Mouse (Mus musculus): ENCODE data around the gene Asb15. TPM values are rescaled to one million over a fixed set of nuclear protein-coding genes. Genes with fewer than 3 reads are reported as not detected.
A peak's percentile ranks its signal among the peaks of the same experiment; 100 is the strongest.

The Asb15 gene
- polyA plus RNA-seq, 1 experiment from 2014 or later: 0.23 TPM

GRCm38 (mm10) chr6:24599639-24600038, 71.7 kb downstream of the Asb15 start:
- no peak for ATAC-seq (ENCODE audit: low FRiP score, low TSS enrichment)
- H3K27ac ChIP-seq (ENCODE audit: low read depth, low read length): no peak overlapping the region
- H3K36me3 ChIP-seq (ENCODE audit: control insufficient read depth, insufficient read depth, low read length): no peaks in the 10 kb centered on the region
- WGBS: 90% methylated on average over 5 of the region's 5 CpGs
- no peaks in the 10 kb centered on the region for H3K4me1 ChIP-seq (ENCODE audit: control insufficient read depth, insufficient read depth, low read length)
- no peak overlapping the region for H3K9ac ChIP-seq (ENCODE audit: low read depth, low read length)
- H3K4me2 ChIP-seq (replicated peaks; ENCODE audit: low read depth, low read length): no peak overlapping the region
- no peaks in the 10 kb centered on the region for H3K27me3 ChIP-seq (ENCODE audit: control insufficient read depth, insufficient read depth, low read length)
- H3K4me3 ChIP-seq (ENCODE audit: low read length): no peak overlapping the region
- no peaks in the 10 kb centered on the region for H3K9me3 ChIP-seq (ENCODE audit: control insufficient read depth, low read length)

GRCm38 (mm10) chr6:24600134-24600533, 72.2 kb downstream of the Asb15 start:
- Histone ChIP-seq H3K4me3 (ENCODE audit: low read length) (no peak overlapping the region), H3K36me3 (ENCODE audit: control insufficient read depth, insufficient read depth, low read length) (no peaks in the 10 kb centered on the region), H3K4me1 (ENCODE audit: control insufficient read depth, insufficient read depth, low read length) (no peaks in the 10 kb centered on the region), H3K4me2 (replicated peaks; ENCODE audit: low read depth, low read length) (no peak overlapping the region), H3K27ac (ENCODE audit: low read depth, low read length) (no peak overlapping the region), H3K9ac (ENCODE audit: low read depth, low read length) (no peak overlapping the region), H3K9me3 (ENCODE audit: control insufficient read depth, low read length) (no peaks in the 10 kb centered on the region), H3K27me3 (ENCODE audit: control insufficient read depth, insufficient read depth, low read length) (no peaks in the 10 kb centered on the region)
- 86% methylated on average over 6 of the region's 6 CpGs for WGBS
- no peak for ATAC-seq (ENCODE audit: low FRiP score, low TSS enrichment)

- Histone ChIP-seq H3K27ac (ENCODE audit: low read depth, low read length) (no peak overlapping the region), H3K27me3 (ENCODE audit: control insufficient read depth, insufficient read depth, low read length) (no peaks in the 10 kb centered on the region), H3K36me3 (ENCODE audit: control insufficient read depth, insufficient read depth, low read length) (no peaks in the 10 kb centered on the region), H3K4me3 (ENCODE audit: low read length) (no peak overlapping the region), H3K4me1 (ENCODE audit: control insufficient read depth, insufficient read depth, low read length) (no peaks in the 10 kb centered on the region), H3K9me3 (ENCODE audit: control insufficient read depth, low read length) (no peaks in the 10 kb centered on the region), H3K4me2 (replicated peaks; ENCODE audit: low read depth, low read length) (no peak overlapping the region), H3K9ac (ENCODE audit: low read depth, low read length) (no peak overlapping the region)
- WGBS: 52% methylated on average over 4 of the region's 4 CpGs
- no peak for ATAC-seq (ENCODE audit: low FRiP score, low TSS enrichment)
These were observed 72.8 kb downstream of the Asb15 start for GRCm38 (mm10) chr6:24600726-24601125.

GRCm38 (mm10) chr6:24601668-24602067, 73.7 kb downstream of the Asb15 start:
- no peak overlapping the region for H3K9ac ChIP-seq (ENCODE audit: low read depth, low read length)
- no peaks in the 10 kb centered on the region for H3K9me3 ChIP-seq (ENCODE audit: control insufficient read depth, low read length)
- ATAC-seq (ENCODE audit: low FRiP score, low TSS enrichment): no peak
- H3K4me1 ChIP-seq (ENCODE audit: control insufficient read depth, insufficient read depth, low read length): no peaks in the 10 kb centered on the region
- 25% methylated on average over 1 of the region's 1 CpGs for WGBS
- no peak overlapping the region for H3K27ac ChIP-seq (ENCODE audit: low read depth, low read length)
- H3K36me3 ChIP-seq (ENCODE audit: control insufficient read depth, insufficient read depth, low read length): no peaks in the 10 kb centered on the region
- no peak overlapping the region for H3K4me2 ChIP-seq (replicated peaks; ENCODE audit: low read depth, low read length)
- H3K4me3 ChIP-seq (ENCODE audit: low read length): no peak overlapping the region
- no peaks in the 10 kb centered on the region for H3K27me3 ChIP-seq (ENCODE audit: control insufficient read depth, insufficient read depth, low read length)

- no peaks in the 10 kb centered on the region for H3K36me3 ChIP-seq (ENCODE audit: control insufficient read depth, insufficient read depth, low read length)
- no peak overlapping the region for H3K4me2 ChIP-seq (replicated peaks; ENCODE audit: low read depth, low read length)
- H3K4me3 ChIP-seq (ENCODE audit: low read length): no peak overlapping the region
- H3K27ac ChIP-seq (ENCODE audit: low read depth, low read length): no peak overlapping the region
- H3K27me3 ChIP-seq (ENCODE audit: control insufficient read depth, insufficient read depth, low read length): no peaks in the 10 kb centered on the region
- no peaks in the 10 kb centered on the region for H3K4me1 ChIP-seq (ENCODE audit: control insufficient read depth, insufficient read depth, low read length)
- ATAC-seq (ENCODE audit: low FRiP score, low TSS enrichment): no peak
- no peaks in the 10 kb centered on the region for H3K9me3 ChIP-seq (ENCODE audit: control insufficient read depth, low read length)
- 82% methylated on average over 3 of the region's 3 CpGs for WGBS
- H3K9ac ChIP-seq (ENCODE audit: low read depth, low read length): no peak overlapping the region
These were observed 74.4 kb downstream of the Asb15 start for GRCm38 (mm10) chr6:24602351-24602750.

GRCm38 (mm10) chr6:24602993-24603392, 75.0 kb downstream of the Asb15 start:
- Histone ChIP-seq H3K27me3 (ENCODE audit: control insufficient read depth, insufficient read depth, low read length) (no peaks in the 10 kb centered on the region), H3K4me2 (replicated peaks; ENCODE audit: low read depth, low read length) (no peak overlapping the region), H3K36me3 (ENCODE audit: control insufficient read depth, insufficient read depth, low read length) (no peaks in the 10 kb centered on the region), H3K4me1 (ENCODE audit: control insufficient read depth, insufficient read depth, low read length) (no peaks in the 10 kb centered on the region), H3K27ac (ENCODE audit: low read depth, low read length) (no peak overlapping the region), H3K4me3 (ENCODE audit: low read length) (no peak overlapping the region), H3K9ac (ENCODE audit: low read depth, low read length) (no peak overlapping the region), H3K9me3 (ENCODE audit: control insufficient read depth, low read length) (no peaks in the 10 kb centered on the region)
- no peak for ATAC-seq (ENCODE audit: low FRiP score, low TSS enrichment)
- 91% methylated on average over 5 of the region's 5 CpGs for WGBS

- Histone ChIP-seq H3K27ac (ENCODE audit: low read depth, low read length) (no peak overlapping the region), H3K27me3 (ENCODE audit: control insufficient read depth, insufficient read depth, low read length) (no peaks in the 10 kb centered on the region), H3K36me3 (ENCODE audit: control insufficient read depth, insufficient read depth, low read length) (no peaks in the 10 kb centered on the region), H3K4me2 (replicated peaks; ENCODE audit: low read depth, low read length) (no peak overlapping the region), H3K4me1 (ENCODE audit: control insufficient read depth, insufficient read depth, low read length) (no peaks in the 10 kb centered on the region), H3K4me3 (ENCODE audit: low read length) (no peak overlapping the region), H3K9ac (ENCODE audit: low read depth, low read length) (no peak overlapping the region), H3K9me3 (ENCODE audit: control insufficient read depth, low read length) (no peaks in the 10 kb centered on the region)
- no peak for ATAC-seq (ENCODE audit: low FRiP score, low TSS enrichment)
- WGBS: 95% methylated on average over 7 of the region's 7 CpGs
These were observed 76.3 kb downstream of the Asb15 start for GRCm38 (mm10) chr6:24604289-24604688.

- Histone ChIP-seq H3K4me3 (ENCODE audit: low read length) (no peak overlapping the region), H3K9me3 (ENCODE audit: control insufficient read depth, low read length) (no peaks in the 10 kb centered on the region), H3K27ac (ENCODE audit: low read depth, low read length) (no peak overlapping the region), H3K36me3 (ENCODE audit: control insufficient read depth, insufficient read depth, low read length) (no peaks in the 10 kb centered on the region), H3K9ac (ENCODE audit: low read depth, low read length) (no peak overlapping the region), H3K27me3 (ENCODE audit: control insufficient read depth, insufficient read depth, low read length) (no peaks in the 10 kb centered on the region), H3K4me2 (replicated peaks; ENCODE audit: low read depth, low read length) (no peak overlapping the region), H3K4me1 (ENCODE audit: control insufficient read depth, insufficient read depth, low read length) (no peaks in the 10 kb centered on the region)
- WGBS: 93% methylated on average over 8 of the region's 8 CpGs
- no peak for ATAC-seq (ENCODE audit: low FRiP score, low TSS enrichment)
These were observed 77.7 kb downstream of the Asb15 start for GRCm38 (mm10) chr6:24605631-24606030.

GRCm38 (mm10) chr6:24606512-24606911, 78.6 kb downstream of the Asb15 start:
- no peaks in the 10 kb centered on the region for H3K4me1 ChIP-seq (ENCODE audit: control insufficient read depth, insufficient read depth, low read length)
- no peak overlapping the region for H3K27ac ChIP-seq (ENCODE audit: low read depth, low read length)
- H3K36me3 ChIP-seq (ENCODE audit: control insufficient read depth, insufficient read depth, low read length): no peaks in the 10 kb centered on the region
- 77% methylated on average over 10 of the region's 10 CpGs for WGBS
- no peaks in the 10 kb centered on the region for H3K27me3 ChIP-seq (ENCODE audit: control insufficient read depth, insufficient read depth, low read length)
- no peak overlapping the region for H3K9ac ChIP-seq (ENCODE audit: low read depth, low read length)
- H3K9me3 ChIP-seq (ENCODE audit: control insufficient read depth, low read length): no peaks in the 10 kb centered on the region
- H3K4me2 ChIP-seq (replicated peaks; ENCODE audit: low read depth, low read length): no peak overlapping the region
- no peak overlapping the region for H3K4me3 ChIP-seq (ENCODE audit: low read length)
- ATAC-seq (ENCODE audit: low FRiP score, low TSS enrichment): no peak

GRCm38 (mm10) chr6:24607531-24607930, 79.6 kb downstream of the Asb15 start:
- Histone ChIP-seq H3K4me2 (replicated peaks; ENCODE audit: low read depth, low read length) (no peak overlapping the region), H3K27me3 (ENCODE audit: control insufficient read depth, insufficient read depth, low read length) (no peaks in the 10 kb centered on the region), H3K27ac (ENCODE audit: low read depth, low read length) (no peak overlapping the region), H3K4me1 (ENCODE audit: control insufficient read depth, insufficient read depth, low read length) (no peaks in the 10 kb centered on the region), H3K36me3 (ENCODE audit: control insufficient read depth, insufficient read depth, low read length) (no peaks in the 10 kb centered on the region), H3K4me3 (ENCODE audit: low read length) (no peak overlapping the region), H3K9ac (ENCODE audit: low read depth, low read length) (no peak overlapping the region), H3K9me3 (ENCODE audit: control insufficient read depth, low read length) (no peaks in the 10 kb centered on the region)
- peak; percentile 80; the same call in 1 of the 2 replicates for ATAC-seq (ENCODE audit: low FRiP score, low TSS enrichment)
- WGBS: 65% methylated on average over 15 of the region's 15 CpGs

All from kidney, embryonic 14.5 days (tissue).